In the genomic region with DNA sequence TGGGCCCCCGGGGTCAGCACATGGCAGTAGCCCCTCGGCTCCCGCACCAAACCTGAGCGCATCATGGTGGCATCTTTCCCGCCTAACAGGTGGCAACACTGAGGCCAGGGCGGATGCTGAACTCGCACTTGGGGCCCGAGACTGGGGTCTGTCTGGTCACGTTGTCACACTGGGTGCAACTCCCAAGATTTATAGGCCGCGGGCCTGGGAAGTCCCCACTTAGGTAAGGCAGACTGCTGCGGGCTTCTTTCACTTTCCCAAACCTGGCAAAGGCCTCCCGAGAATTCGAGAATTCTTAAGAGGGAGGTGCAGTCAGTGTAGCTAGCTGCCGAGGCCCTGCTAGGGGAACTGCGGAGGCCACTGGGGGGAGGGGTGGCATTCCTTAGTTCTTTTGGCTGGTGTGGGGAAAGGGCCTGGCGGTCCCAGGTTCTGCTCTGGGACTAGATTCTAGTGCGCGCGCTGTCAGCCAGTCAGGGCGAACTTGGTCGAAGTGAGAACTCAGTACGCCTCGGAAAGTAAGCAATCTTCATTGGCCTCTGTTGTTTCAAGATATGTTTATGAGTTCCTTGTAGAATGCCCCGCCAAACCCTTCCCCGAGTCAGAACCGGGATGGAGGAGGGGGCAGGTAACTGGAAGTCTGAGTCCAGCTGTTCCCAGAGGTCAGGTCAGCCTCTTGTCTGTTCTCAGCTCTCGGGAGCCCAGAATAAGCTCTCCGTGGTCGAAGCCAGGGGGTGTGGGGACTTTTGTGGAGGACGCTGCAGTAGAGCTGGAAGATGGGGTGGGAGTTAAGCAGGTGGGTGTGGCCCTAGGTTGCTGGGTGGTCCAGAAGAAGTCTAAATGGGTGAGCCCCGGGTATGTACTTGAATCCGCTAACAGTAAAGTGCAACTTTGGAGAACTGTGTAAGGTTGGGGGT, we compare ENCODE assay signal across 8 mouse cellular contexts. TPM values are rescaled to one million over a fixed set of nuclear protein-coding genes. Genes with fewer than 3 reads are reported as not detected.
A peak's percentile ranks its signal among the peaks of the same experiment; 100 is the strongest.
DNase-seq lines count a peak whose midpoint lies in the region; ATAC-seq and TF ChIP-seq lines count a peak whose summit lies in the region.

No protein-coding gene starts in this region.

- WGBS in spleen, adult 2 months: 10% methylated on average over 33 of the region's 33 CpGs
- WGBS in forebrain, embryonic 11.5 days: 2% methylated on average over 33 of the region's 33 CpGs
- WGBS in intestine, postnatal 0 days: 11% methylated on average over 33 of the region's 33 CpGs

- H3K4me3 ChIP-seq in spleen, adult 2 months (ENCODE audit: extremely low read depth, insufficient read depth, insufficient read length): peak overlapping the region; percentile 37; the same call in 1 of the 2 replicates
- peak overlapping the region; percentile 14; the same call in 1 of the 2 replicates for H3K4me3 ChIP-seq in forebrain, embryonic 11.5 days (ENCODE audit: low read depth, low read length)
- H3K4me3 ChIP-seq in intestine, postnatal 0 days (ENCODE audit: low read depth, low read length): peak overlapping the region; percentile 55

- DNase-seq in spleen, adult 2 months (ENCODE audit: low read depth in 1 of 2, low spot score in 2 of 2): no peak
- no peak for DNase-seq in spleen, postnatal 14 days (ENCODE audit: low spot score in 2 of 2)
- DNase-seq in forebrain, embryonic 11.5 days (ENCODE audit: low spot score): peak; percentile 70
- peak; percentile 58 for DNase-seq in lung, postnatal 25 days (ENCODE audit: low spot score)
- DNase-seq in right cerebral cortex, postnatal 36 days (ENCODE audit: low spot score in 2 of 2): no peak
- DNase-seq in layer of hippocampus, postnatal 36 days: no peak
- no peak for DNase-seq in spleen, adult 18-20 months

- H3K27me3 ChIP-seq in spleen, adult 2 months (ENCODE audit: control insufficient read depth, insufficient read depth, low read length): peaks cover 4% of the 10 kb centered on the region; the same call in 1 of the 2 replicates
- H3K27me3 ChIP-seq in forebrain, embryonic 11.5 days (ENCODE audit: control insufficient read depth, insufficient read depth, low read length): peaks cover 24% of the 10 kb centered on the region
- H3K27me3 ChIP-seq in intestine, postnatal 0 days (replicated peaks; ENCODE audit: control insufficient read depth, insufficient read depth, low read length): no peaks in the 10 kb centered on the region

- TF ChIP-seq POLR2A in spleen, adult 2 months (IDR thresholded peaks at IDR 0.05; ENCODE audit: low read depth, low read length): no peak

- ATAC-seq in forebrain, embryonic 11.5 days (replicated peaks; ENCODE audit: low FRiP score): no peak
- peak; percentile 44 for ATAC-seq in intestine, postnatal 0 days

- no peak for TF ChIP-seq CTCF in spleen, adult 2 months (IDR thresholded peaks at IDR 0.05; ENCODE audit: extremely low read depth, insufficient read depth, insufficient read length, insufficient replicate concordance)
- TF ChIP-seq CTCF in intestine, postnatal 0 days (IDR thresholded peaks at IDR 0.05; ENCODE audit: low read depth): no peak

- no peaks in the 10 kb centered on the region for H3K36me3 ChIP-seq in spleen, adult 2 months (ENCODE audit: control insufficient read depth, insufficient read depth, low read length)
- no peaks in the 10 kb centered on the region for H3K36me3 ChIP-seq in forebrain, embryonic 11.5 days (ENCODE audit: control insufficient read depth, insufficient read depth, low read length)
- no peaks in the 10 kb centered on the region for H3K36me3 ChIP-seq in intestine, postnatal 0 days (ENCODE audit: control insufficient read depth, insufficient read depth)

- no peak overlapping the region for H3K27ac ChIP-seq in spleen, adult 2 months (ENCODE audit: insufficient read depth, low read length)
- no peak overlapping the region for H3K27ac ChIP-seq in forebrain, embryonic 11.5 days (ENCODE audit: low read depth, low read length)
- 0 out of 2 replicates have a peak overlapping the region, but pooled peaks have one; percentile 17 for H3K27ac ChIP-seq in intestine, postnatal 0 days (ENCODE audit: low read depth, low read length)

- H3K4me1 ChIP-seq in spleen, adult 2 months (ENCODE audit: control insufficient read depth, insufficient read depth, insufficient read length): peaks cover 8% of the 10 kb centered on the region
- H3K4me1 ChIP-seq in forebrain, embryonic 11.5 days (replicated peaks; ENCODE audit: control insufficient read depth, insufficient read depth, low read length): peaks cover 9% of the 10 kb centered on the region; the same call in 1 of the 2 replicates
- H3K4me1 ChIP-seq in intestine, postnatal 0 days (replicated peaks; ENCODE audit: control insufficient read depth, insufficient read depth, low read length): peaks cover 9% of the 10 kb centered on the region; the same call in 1 of the 2 replicates

- H3K9ac ChIP-seq in forebrain, embryonic 11.5 days (ENCODE audit: low read length): peak overlapping the region; percentile 3; the same call in 1 of the 2 replicates
- peak overlapping the region; percentile 59 for H3K9ac ChIP-seq in intestine, postnatal 0 days (ENCODE audit: low read depth, low read length)

- H3K9me3 ChIP-seq in forebrain, embryonic 11.5 days (ENCODE audit: control insufficient read depth, low read length): no peaks in the 10 kb centered on the region
- H3K9me3 ChIP-seq in intestine, postnatal 0 days (ENCODE audit: control insufficient read depth): no peaks in the 10 kb centered on the region

- peak overlapping the region; percentile 46 for H3K4me2 ChIP-seq in forebrain, embryonic 11.5 days (ENCODE audit: low read depth, low read length, severe bottlenecking)
- peak overlapping the region; percentile 96 for H3K4me2 ChIP-seq in intestine, postnatal 0 days (replicated peaks; ENCODE audit: low read depth)

RNA-seq across cellular contexts. Expression of a gene that starts 0.7 kb away (rescaled TPM):
- 0.72 and 1.00 TPM in 2 replicates for polyA plus RNA-seq in spleen, adult 2 months (2012; rRNA removed)
- 1.1 and 1.7 TPM in 2 replicates for polyA plus RNA-seq in forebrain, embryonic 11.5 days (2014; fragmentation: Nextera tagmentation; extraction: Ambion mirVana)
- 10.6 and 11.2 TPM in 2 replicates for polyA plus RNA-seq in intestine, postnatal 0 days (2015; fragmentation: Nextera tagmentation; extraction: Ambion mirVana)
- total RNA-seq in layer of hippocampus, postnatal 36 days (2021): under 1 TPM in 1 of 2 experiments, not detected in 1; 0.42 TPM

RNA-seq across cellular contexts. Expression of a gene that starts 51.1 kb away (rescaled TPM):
- polyA plus RNA-seq in spleen, adult 2 months (2012; rRNA removed): 54.6 and 77.8 TPM in 2 replicates
- 10.0 and 12.3 TPM in 2 replicates for polyA plus RNA-seq in forebrain, embryonic 11.5 days (2014; fragmentation: Nextera tagmentation; extraction: Ambion mirVana)
- 68.5 and 83.0 TPM in 2 replicates for polyA plus RNA-seq in intestine, postnatal 0 days (2015; fragmentation: Nextera tagmentation; extraction: Ambion mirVana)
- total RNA-seq in layer of hippocampus, postnatal 36 days (2021): 10 to 100 TPM; 10.6 to 17.3 TPM

Comparison
In these comparisons a context has a peak if more than half of its experiments do, and no peak if none do; other contexts are left out.
1. DNase-seq: peak in forebrain, embryonic 11.5 days (single experiment) and lung, postnatal 25 days (single experiment); none in spleen, adult 2 months (0 of 2), spleen, postnatal 14 days (0 of 2), right cerebral cortex, postnatal 36 days (0 of 2), layer of hippocampus, postnatal 36 days (0 of 2) and spleen, adult 18-20 months (0 of 2).
2. Peak in every context shown above with its lines, with median percentiles within 50 percentile points of each other: H3K4me3 ChIP-seq.